Mouse (Mus musculus) embryonic facial prominence, embryonic 11.5 days (tissue): ENCODE data around the gene Fbh1. TPM values are rescaled to one million over a fixed set of nuclear protein-coding genes. Genes with fewer than 3 reads are reported as not detected.

ENCODE experiments used
- ATAC-seq: fragments of 200-750 bp; cut with Nextera tagmentation; replicated peaks from 2 replicates; pipeline ENCODE4 v1.8.0; 2017; ENCODE audit warnings: low read depth; ENCODE audit not compliant: insufficient number of reproducible peaks, low FRiP score, low TSS enrichment
- DNase-seq: peaks from one replicate; pipeline ENCODE4 v3.0.0-alpha.2; 2015; ENCODE audit warnings: low spot score
- H3K27ac ChIP-seq: fragments of 300-500 bp; sonication (generic); replicated peaks from 2 replicates; pipeline ENCODE4 v1.5.1; 2014; ENCODE audit warnings: mild to moderate bottlenecking, low read depth, low read length, control low read depth
- H3K27me3 ChIP-seq: fragments of 300-500 bp; sonication (generic); 2 replicates; pipeline ENCODE4 v1.6.1; 2014; ENCODE audit warnings: mild to moderate bottlenecking, low read length, moderate library complexity, mixed read lengths; ENCODE audit not compliant: control insufficient read depth, insufficient read depth
- H3K36me3 ChIP-seq: fragments of 300-500 bp; sonication (generic); replicated peaks from 2 replicates; pipeline ENCODE4 v1.6.1; 2014; ENCODE audit warnings: low read depth, mild to moderate bottlenecking, low read length, moderate library complexity, mixed read lengths; ENCODE audit not compliant: control insufficient read depth, insufficient read depth
- H3K4me1 ChIP-seq: fragments of 300-500 bp; sonication (generic); 2 replicates; pipeline ENCODE4 v1.6.1; 2014; ENCODE audit warnings: low read length, mixed read lengths; ENCODE audit not compliant: control insufficient read depth, insufficient read depth
- H3K4me2 ChIP-seq: fragments of 300-500 bp; sonication (generic); 2 replicates; pipeline ENCODE4 v1.6.1; 2014; ENCODE audit warnings: low read depth, mild to moderate bottlenecking, control low read depth, low read length, moderate library complexity
- H3K4me3 ChIP-seq: fragments of 300-500 bp; sonication (generic); 2 replicates; pipeline ENCODE4 v1.5.1; 2014; ENCODE audit warnings: low read depth, low read length, control low read depth
- H3K9ac ChIP-seq: fragments of 300-500 bp; sonication (generic); replicated peaks from 2 replicates; pipeline ENCODE4 v1.6.1; 2014; ENCODE audit warnings: mild to moderate bottlenecking, control low read depth, low read length
- H3K9me3 ChIP-seq: fragments of 300-500 bp; sonication (generic); replicated peaks from 2 replicates; pipeline ENCODE4 v1.6.1; 2016; ENCODE audit warnings: mild to moderate bottlenecking, low read length, inconsistent platforms, mixed read lengths; ENCODE audit not compliant: control insufficient read depth
- WGBS: fragments of 180-500 bp; shearing (Covaris S2); extraction: QIAGEN DNeasy Blood & Tissue Kit; methylation state at CpG from one replicate; pipeline ENCODE4 v1.1.7; 2014; 5-methylcytosine and 5-hydroxymethylcytosine counted together
- polyA plus RNA-seq: library from polyadenylated mRNA; unstranded; fragments of >200 nt; fragmentation: Nextera tagmentation; extraction: Ambion mirVana; gene quantifications from 2 replicates; pipeline ENCODE4 v1.2.1, GENCODE M21; 2014

Fbh1 gene
- polyA plus RNA-seq, 1 experiment from 2014 or later = 148 TPM

DNA sequence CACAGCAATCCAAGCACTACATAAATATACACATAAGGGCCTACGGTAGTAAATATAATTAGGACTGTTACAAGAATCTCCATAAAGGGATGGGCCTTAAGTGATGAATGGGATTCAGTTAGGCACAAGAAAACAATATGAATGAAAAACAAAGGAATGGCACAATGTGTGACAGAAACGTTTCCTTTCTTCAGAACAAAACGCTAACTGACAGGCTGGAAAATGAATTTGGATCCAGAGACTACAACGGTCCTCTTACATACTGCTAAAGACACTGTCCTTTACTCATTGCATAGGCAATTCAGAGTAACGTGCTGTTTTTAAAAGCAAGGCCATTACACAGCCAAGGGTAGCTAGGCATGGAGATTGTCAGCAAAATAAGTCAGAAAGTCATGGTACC, 2.3 kb downstream of the Fbh1 start:
- Histone ChIP-seq H3K4me2 (no peak overlapping the region), H3K4me3 (no peak overlapping the region), H3K36me3 (no peaks in the 10 kb centered on the region), H3K27me3 (no peaks in the 10 kb centered on the region), H3K9me3 (no peaks in the 10 kb centered on the region), H3K9ac (no peak overlapping the region), H3K4me1 (no peaks in the 10 kb centered on the region), H3K27ac (no peak overlapping the region)
- ATAC-seq = no peak
- WGBS = 85% methylated on average over 5 of the region's 5 CpGs
- DNase-seq = no peak

DNA sequence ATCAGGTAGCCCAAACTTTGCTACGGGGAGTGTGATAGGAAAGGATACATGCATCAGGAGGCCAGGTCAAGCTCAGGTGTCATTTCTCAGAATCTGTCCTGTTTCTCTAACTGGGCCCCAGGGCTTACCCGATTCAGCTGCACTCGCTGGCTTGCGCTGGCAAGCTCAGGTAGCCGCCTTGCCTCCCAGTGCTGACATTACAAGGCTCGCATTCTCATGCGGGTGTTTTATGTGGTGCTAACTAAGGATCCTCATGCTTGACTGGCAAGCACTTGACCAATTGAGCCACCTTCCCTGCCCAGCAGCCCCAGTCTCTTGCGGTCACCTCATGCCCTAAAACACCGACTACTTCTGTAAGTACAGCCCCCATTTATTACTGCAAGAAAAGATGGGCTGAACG, 3.0 kb downstream of the Fbh1 start:
- H3K27me3 ChIP-seq = no peaks in the 10 kb centered on the region
- WGBS = 89% methylated on average over 10 of the region's 10 CpGs
- H3K36me3 ChIP-seq = no peaks in the 10 kb centered on the region
- no peaks in the 10 kb centered on the region for H3K4me1 ChIP-seq
- DNase-seq = no peak
- H3K9me3 ChIP-seq = no peaks in the 10 kb centered on the region
- H3K4me2 ChIP-seq = no peak overlapping the region
- no peak overlapping the region for H3K27ac ChIP-seq
- ATAC-seq = no peak
- H3K4me3 ChIP-seq = no peak overlapping the region
- H3K9ac ChIP-seq = no peak overlapping the region

DNA sequence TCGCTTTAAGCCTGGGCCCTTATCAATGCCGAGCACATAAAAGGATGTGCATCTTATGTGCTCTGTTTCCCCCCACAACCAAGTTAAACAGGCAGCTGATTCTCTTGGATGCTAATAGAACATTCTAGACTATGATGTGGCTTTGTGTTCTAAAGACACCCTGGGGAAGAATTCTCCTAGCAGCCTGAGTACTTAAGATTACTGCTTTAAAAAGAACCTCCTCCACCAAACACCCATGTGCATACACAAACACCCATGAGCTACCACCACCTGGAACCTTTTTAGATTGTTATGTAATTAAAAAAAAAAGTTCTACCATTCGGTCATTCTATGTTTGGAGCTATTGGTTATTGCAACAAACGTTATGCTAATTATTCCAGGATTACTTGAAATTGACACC, 5.0 kb downstream of the Fbh1 start:
- ATAC-seq = no peak
- no peak overlapping the region for H3K9ac ChIP-seq
- H3K9me3 ChIP-seq = no peaks in the 10 kb centered on the region
- no peaks in the 10 kb centered on the region for H3K27me3 ChIP-seq
- H3K4me1 ChIP-seq = no peaks in the 10 kb centered on the region
- H3K36me3 ChIP-seq = no peaks in the 10 kb centered on the region; the same call in 1 of the 2 replicates
- WGBS = 83% methylated on average over 4 of the region's 4 CpGs
- H3K4me2 ChIP-seq = no peak overlapping the region
- no peak overlapping the region for H3K27ac ChIP-seq
- DNase-seq = no peak
- no peak overlapping the region for H3K4me3 ChIP-seq

- Histone ChIP-seq H3K4me2 (no peak overlapping the region), H3K9me3 (no peaks in the 10 kb centered on the region), H3K27ac (no peak overlapping the region), H3K4me1 (no peaks in the 10 kb centered on the region), H3K36me3 (no peaks in the 10 kb centered on the region; the same call in none of the 2 replicates), H3K4me3 (no peak overlapping the region), H3K9ac (no peak overlapping the region), H3K27me3 (no peaks in the 10 kb centered on the region)
- DNase-seq = no peak
- WGBS = 94% methylated on average over 4 of the region's 4 CpGs
- ATAC-seq = no peak
These were observed 5.7 kb downstream of the Fbh1 start for GRCm38 (mm10) chr2:11771701-11772100.

- Histone ChIP-seq H3K9me3 (no peaks in the 10 kb centered on the region), H3K4me1 (no peaks in the 10 kb centered on the region), H3K4me2 (no peak overlapping the region), H3K9ac (no peak overlapping the region), H3K27ac (no peak overlapping the region), H3K36me3 (peaks cover 4% of the 10 kb centered on the region), H3K4me3 (no peak overlapping the region), H3K27me3 (no peaks in the 10 kb centered on the region)
- ATAC-seq = no peak
- 88% methylated on average over 10 of the region's 10 CpGs for WGBS
- DNase-seq = no peak
These were observed 10.2 kb downstream of the Fbh1 start for GRCm38 (mm10) chr2:11767161-11767545.

- DNase-seq (no peak), ATAC-seq (no peak)
- Histone ChIP-seq H3K27ac (no peak overlapping the region), H3K4me2 (no peak overlapping the region), H3K4me1 (no peaks in the 10 kb centered on the region), H3K4me3 (no peak overlapping the region), H3K9ac (no peak overlapping the region), H3K36me3 (peaks cover 4% of the 10 kb centered on the region), H3K27me3 (no peaks in the 10 kb centered on the region), H3K9me3 (no peaks in the 10 kb centered on the region)
- 78% methylated on average over 5 of the region's 5 CpGs for whole genome bisulfite sequencing
These were observed 10.8 kb downstream of the Fbh1 start for GRCm38 (mm10) chr2:11766485-11767160.

DNA sequence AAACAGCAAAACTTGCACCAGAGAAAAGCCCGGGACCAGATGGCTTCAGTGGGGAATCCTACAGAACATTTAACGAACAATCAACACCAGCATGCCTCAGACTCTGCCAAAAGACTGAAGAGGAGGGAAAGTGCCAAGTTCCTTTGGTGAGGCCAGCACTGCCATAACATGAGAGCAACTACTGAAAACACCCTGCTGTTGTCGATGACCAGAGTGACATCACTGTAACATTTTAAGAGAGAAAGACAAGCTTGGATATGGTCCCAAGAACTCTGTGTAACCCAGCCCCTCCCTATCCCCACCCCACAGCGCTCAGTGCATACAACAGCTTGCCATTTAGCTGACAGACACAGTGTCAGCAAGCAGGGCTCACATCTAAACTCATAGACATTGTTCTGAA, 11.7 kb downstream of the Fbh1 start:
- H3K36me3 ChIP-seq = peaks cover 4% of the 10 kb centered on the region
- no peaks in the 10 kb centered on the region for H3K4me1 ChIP-seq
- DNase-seq (no peak), ATAC-seq (no peak)
- no peaks in the 10 kb centered on the region for H3K27me3 ChIP-seq
- no peak overlapping the region for H3K4me3 ChIP-seq
- no peak overlapping the region for H3K4me2 ChIP-seq
- H3K27ac ChIP-seq = no peak overlapping the region
- 91% methylated on average over 4 of the region's 4 CpGs for WGBS
- H3K9ac ChIP-seq = no peak overlapping the region
- no peaks in the 10 kb centered on the region for H3K9me3 ChIP-seq

- no peak overlapping the region for H3K4me2 ChIP-seq
- H3K27me3 ChIP-seq = no peaks in the 10 kb centered on the region
- H3K27ac ChIP-seq = no peak overlapping the region
- WGBS = 94% methylated on average over 4 of the region's 4 CpGs
- H3K9ac ChIP-seq = no peak overlapping the region
- H3K4me1 ChIP-seq = no peaks in the 10 kb centered on the region
- no peaks in the 10 kb centered on the region for H3K9me3 ChIP-seq
- no peak overlapping the region for H3K4me3 ChIP-seq
- ATAC-seq (no peak), DNase-seq (no peak)
- peaks cover 12% of the 10 kb centered on the region for H3K36me3 ChIP-seq
These were observed 14.8 kb downstream of the Fbh1 start for GRCm38 (mm10) chr2:11762541-11762940.
